Mouse (Mus musculus) left cerebral cortex, postnatal 14 days (tissue): ENCODE results near the gene Rpl10. TPM values are rescaled to one million over a fixed set of nuclear protein-coding genes. Genes with fewer than 3 reads are reported as not detected.
A peak's percentile ranks its signal among the peaks of the same experiment; 100 is the strongest.

Source experiments
- DNase-seq, 2 experiments: peaks; one replicate each; pipeline ENCODE4 v3.0.0; 2021 to 2022; ENCODE audit warnings: low spot score in 2 of 2, mixed read lengths in 1 of 2
- intact Hi-C: fragments of 180-260 bp; cut with DNase I; formaldehyde crosslinking; loops from one replicate; pipeline ENCODE4 v1.15.1; 2025
- long read RNA-seq, 2 experiments: library from polyadenylated mRNA; stranded (forward); transcript quantifications; one replicate each; pipeline ENCODE4 v2.0.0; 2021
- total RNA-seq, 2 experiments: library from RNA; stranded (reverse); gene quantifications; 2 replicates each; pipeline ENCODE4 v1.2.3; 2021

The Rpl10 gene
- total RNA-seq = 100 to 1,000 TPM; 124 to 140 TPM
- long read RNA-seq, experiment 1, partial matches to known transcripts = 2 of 6 reads
- long read RNA-seq, experiment 1, other reads (novel, unspliced or antisense) = 2 of 6 reads
- long read RNA-seq, experiment 2, partial matches to known transcripts = 2 of 9 reads
- long read RNA-seq, experiment 2, other reads (novel, unspliced or antisense) = 1 of 9 reads

GRCm38 (mm10) chrX:74270062-74270901 lies at the start of gene Rpl10:
Rpl10 (plus strand) TSS chrX:74270812.
- peak; percentile 91 to 96 for DNase-seq
- intact Hi-C loops = no loop called here

DNA sequence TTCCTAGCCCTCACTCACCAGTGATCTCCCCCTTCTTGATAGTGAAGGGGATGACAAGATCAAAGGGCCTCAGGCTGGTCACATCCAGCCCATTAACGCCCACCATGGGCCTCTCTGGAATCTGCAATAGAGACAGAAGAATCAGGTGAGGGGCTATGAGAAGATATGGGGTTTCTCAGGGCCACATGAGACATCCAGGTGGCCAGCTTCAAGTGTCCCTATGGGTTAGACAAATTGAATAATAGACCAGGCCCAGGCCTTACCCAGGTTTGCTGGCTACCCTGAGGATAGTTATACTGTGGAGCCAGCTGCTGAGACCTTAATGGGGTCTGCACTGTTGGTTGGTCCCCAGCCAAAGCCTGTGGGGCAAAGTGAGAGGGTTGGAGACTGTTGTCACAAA lies 40.6 kb upstream of the Rpl10 start:
- DNase-seq = no peak
- intact Hi-C loops = no loop called here

GRCm38 (mm10) chrX:74233196-74233595 lies 37.4 kb upstream of the Rpl10 start:
- DNase-seq = no peak
- intact Hi-C loops = no loop called here

- DNase-seq = no peak
- intact Hi-C loops = loop anchor here (10.0 kb wide), 2 partner anchors 126 to 156 kb away; no protein-coding TSS in a partner anchor
Measured at GRCm38 (mm10) chrX:74240332-74240731, 30.3 kb upstream of the Rpl10 start.

DNA sequence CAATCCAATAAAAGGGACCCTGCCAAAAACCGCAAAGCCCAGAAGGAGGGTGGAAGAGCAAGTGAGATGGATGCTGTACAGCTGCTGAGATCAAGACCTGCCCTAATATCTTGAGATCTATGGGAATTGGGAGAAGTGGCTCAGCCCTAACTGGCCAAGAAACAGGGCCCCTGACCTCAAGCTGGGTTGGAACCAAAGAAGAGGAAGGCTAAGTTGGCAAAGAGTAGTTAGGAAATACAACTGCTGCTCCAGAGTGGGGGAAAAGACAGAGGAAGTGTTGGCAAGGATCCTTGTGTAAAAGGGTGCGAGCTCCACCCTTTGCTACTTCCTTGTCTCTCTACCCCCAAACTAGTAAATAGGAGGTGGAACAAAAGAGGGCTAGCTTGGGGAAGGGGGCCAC lies 27.2 kb upstream of the Rpl10 start:
- intact Hi-C loops = loop anchor here (10.0 kb wide), 2 partner anchors 129 to 159 kb away; no protein-coding TSS in a partner anchor
- DNase-seq = no peak

DNA sequence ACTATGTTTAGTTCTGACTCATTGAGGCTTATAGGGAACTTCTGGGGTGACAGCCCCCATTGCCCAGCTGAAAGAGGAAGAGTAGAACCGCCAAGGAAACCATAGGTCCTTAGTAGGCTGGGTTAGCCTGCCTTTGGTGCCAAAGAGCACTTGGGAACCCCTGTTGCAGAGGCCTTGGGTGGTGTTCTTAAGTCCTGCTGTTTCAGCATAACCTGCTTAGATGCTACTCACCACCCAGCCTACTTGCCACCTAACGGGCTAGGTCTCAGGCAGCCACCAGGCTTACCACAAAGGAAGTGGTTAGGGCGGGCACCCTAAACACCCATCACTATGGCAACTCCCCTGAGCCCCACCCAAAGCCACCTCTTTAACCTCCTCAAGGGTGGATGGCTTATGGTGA lies 26.8 kb upstream of the Rpl10 start:
- DNase-seq = no peak
- intact Hi-C loops = loop anchor here (10.0 kb wide), 2 partner anchors 129 to 159 kb away; no protein-coding TSS in a partner anchor

DNA sequence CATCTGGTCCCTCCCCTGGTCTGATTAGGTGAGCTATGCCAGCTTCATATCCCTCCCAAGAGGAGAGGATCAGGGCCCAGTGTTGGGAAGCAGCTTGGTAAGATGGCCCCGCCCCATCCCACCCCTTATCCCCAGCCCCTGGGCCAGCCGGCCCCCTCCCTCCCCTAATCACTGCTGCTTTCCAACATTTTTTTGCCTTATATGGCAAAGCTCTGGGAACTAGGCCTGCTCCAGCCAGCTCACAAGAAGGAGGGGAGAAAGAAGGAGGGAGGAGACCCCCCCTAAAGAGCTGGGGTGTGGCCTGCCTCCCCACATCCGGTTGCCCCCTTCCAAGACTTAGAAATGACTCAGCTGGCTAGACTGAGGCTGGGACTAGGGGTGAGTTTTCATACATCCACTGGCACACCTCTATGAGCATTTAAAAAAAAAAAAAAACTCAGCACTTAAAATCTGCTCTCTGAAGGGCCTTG lies 26.0 kb upstream of the Rpl10 start:
- intact Hi-C loops = loop anchor here (10.0 kb wide), 2 partner anchors 130 to 160 kb away; no protein-coding TSS in a partner anchor
- no peak for DNase-seq

- intact Hi-C loops = loop anchor here (10.0 kb wide), 2 partner anchors 130 to 160 kb away; no protein-coding TSS in a partner anchor
- DNase-seq = no peak
Measured at GRCm38 (mm10) chrX:74245107-74245506, 25.5 kb upstream of the Rpl10 start.

- DNase-seq = peak; percentile 62 to 75
- intact Hi-C loops = loop anchor here (10.0 kb wide), 2 partner anchors 131 to 161 kb away; no protein-coding TSS in a partner anchor
Measured at GRCm38 (mm10) chrX:74245687-74246086, 24.9 kb upstream of the Rpl10 start.

DNA sequence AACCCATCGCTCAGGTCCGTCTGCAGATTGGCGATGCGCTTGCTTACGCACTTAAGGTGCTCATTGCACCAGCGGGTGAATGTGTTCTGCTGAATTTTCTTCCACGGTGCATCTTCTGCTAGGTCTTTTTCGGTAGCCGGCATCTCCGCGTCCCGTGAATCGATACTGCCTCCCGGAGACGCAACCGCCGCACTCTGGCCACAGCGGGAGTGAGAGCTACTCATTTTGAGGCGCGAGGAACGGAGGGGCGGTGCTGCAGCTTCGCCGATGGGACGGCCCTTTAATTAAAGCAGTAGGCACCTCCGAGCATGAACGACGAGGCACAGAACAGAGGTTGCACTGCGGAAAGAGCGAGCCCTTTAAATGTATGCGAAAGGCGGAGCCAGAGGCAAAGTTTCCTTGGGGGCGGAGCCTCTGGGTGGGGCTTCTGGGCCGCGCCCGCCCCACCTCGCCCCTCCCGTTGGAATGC lies 24.4 kb upstream of the Rpl10 start:
- DNase-seq = peak; percentile 86 to 87
- intact Hi-C loops = loop anchor here (10.0 kb wide), 2 partner anchors 131 to 161 kb away; no protein-coding TSS in a partner anchor

DNA sequence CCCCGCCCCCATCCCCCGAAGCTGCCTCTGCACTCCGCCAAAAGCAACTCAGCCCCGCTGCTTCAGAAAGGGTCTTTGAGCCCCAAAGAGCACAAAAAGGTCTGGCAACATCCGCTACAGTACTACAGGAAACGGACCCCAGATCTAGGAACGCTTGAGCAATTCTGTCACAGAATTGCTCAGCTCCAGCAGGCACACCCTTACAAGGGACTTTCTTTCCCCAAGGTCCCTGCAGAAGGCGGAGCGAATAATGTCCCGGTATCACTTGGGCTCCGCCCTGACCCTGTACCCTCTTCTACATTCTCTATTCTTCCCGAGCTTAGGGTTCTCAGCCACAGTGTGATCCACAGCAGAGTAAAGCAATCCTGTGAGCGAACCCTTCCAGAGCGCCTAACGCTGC lies 23.9 kb upstream of the Rpl10 start:
- no peak for DNase-seq
- intact Hi-C loops = loop anchor here (10.0 kb wide), 2 partner anchors 132 to 162 kb away; no protein-coding TSS in a partner anchor

DNA sequence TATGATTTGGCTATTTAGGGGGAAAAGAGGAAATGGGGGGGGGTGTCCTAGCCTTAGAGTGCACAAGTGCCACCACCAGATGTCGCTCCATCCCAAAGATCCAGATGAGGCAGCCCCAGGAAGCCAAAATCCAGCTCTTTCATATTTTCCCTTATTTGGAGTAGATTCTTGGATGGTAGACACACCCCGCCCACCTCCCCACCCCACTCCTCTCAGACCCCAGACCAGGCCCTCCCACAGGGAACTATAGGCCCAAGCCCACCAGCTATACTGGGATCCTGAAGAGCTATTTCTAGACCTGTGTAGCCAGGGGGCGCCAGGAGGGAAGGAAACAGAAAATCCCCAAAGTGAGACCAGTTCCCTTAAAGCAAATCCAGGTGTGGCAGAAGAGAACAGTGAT lies 22.0 kb upstream of the Rpl10 start:
- intact Hi-C loops = loop anchor here (1.0 to 10.0 kb wide), 3 partner anchors 134 to 165 kb away; no protein-coding TSS in a partner anchor

DNA sequence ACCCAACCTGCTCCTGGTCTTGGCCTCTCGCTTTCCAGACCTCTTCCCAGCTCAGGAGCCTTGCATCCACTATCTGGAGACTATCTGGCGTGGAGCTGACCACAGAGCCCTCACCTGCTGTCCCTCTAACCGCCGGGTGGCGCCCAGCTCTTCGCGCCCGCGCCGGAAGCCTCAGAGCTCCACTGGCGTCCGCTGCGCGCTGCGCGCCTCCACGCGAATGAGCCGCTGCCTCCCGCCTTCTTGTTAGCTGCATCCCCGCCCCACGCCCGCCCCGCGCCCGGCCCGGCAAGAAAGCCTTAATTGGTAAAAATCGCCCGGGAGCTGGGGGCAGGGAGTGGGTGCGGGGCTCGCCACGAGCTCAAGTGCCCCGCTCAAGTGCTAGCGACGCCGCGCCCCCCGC lies 21.0 kb upstream of the Rpl10 start, which contains the start of gene Flna:
Gene Flna (minus strand): TSS at position 206 of the 400 bp plus-strand sequence.
- peak; percentile 56 to 57 for DNase-seq
- intact Hi-C loops = loop anchor here (10.0 kb wide), 2 partner anchors 135 to 165 kb away; no protein-coding TSS in a partner anchor

More for the DNA sequence above, 22.0 kb upstream of the Rpl10 start:
- peak; percentile 34 to 50 for DNase-seq

GRCm38 (mm10) chrX:74254153-74254887 lies 16.3 kb upstream of the Rpl10 start, which contains the start of gene Emd:
Emd (plus strand) TSS chrX:74254687.
- intact Hi-C loops = no loop called here
- peak; percentile 86 to 94 for DNase-seq

GRCm38 (mm10) chrX:74254888-74255565 lies 15.6 kb upstream of the Rpl10 start:
- intact Hi-C loops = no loop called here
- no peak for DNase-seq

DNA sequence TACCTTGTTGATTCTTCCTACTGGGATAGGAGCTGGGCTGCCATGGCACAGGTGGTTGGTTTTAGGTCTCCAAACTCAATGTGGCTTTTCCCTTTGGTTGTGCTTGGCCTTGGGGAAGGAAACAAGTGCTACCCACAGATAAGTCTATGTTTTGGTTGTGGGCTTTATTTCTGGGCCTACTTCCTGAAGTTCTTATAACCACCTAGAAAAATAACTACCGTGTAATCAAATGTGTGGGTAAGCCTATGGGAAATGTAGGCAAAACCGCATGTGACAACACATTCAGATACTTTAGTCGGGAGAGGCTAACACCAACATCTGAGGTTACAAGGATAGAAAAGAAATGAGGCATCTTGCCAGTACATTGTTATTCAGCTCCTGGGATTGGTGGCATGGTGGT lies 12.9 kb upstream of the Rpl10 start:
- intact Hi-C loops = no loop called here
- DNase-seq = no peak

- DNase-seq = peak in 1 of 2 experiments; percentile 43
- intact Hi-C loops = no loop called here
Measured at GRCm38 (mm10) chrX:74269736-74270061, 913 bp upstream of the Rpl10 start.

- DNase-seq = no peak
- intact Hi-C loops = no loop called here
Measured at GRCm38 (mm10) chrX:74270902-74271551, 415 bp downstream of the Rpl10 start.
